Mouse (Mus musculus): ENCODE measurements around the gene Ubxn6. TPM values are rescaled to one million over a fixed set of nuclear protein-coding genes. Genes with fewer than 3 reads are reported as not detected.
"Not testable (repeated sequence)": the region's sequence is repeated elsewhere in the genome, so short reads cannot be mapped to it uniquely, and the experiment has no call there.

Gene Ubxn6
- polyA plus RNA-seq, 1 experiment: 57.1 TPM

- WGBS: 59% methylated on average over 2 of the region's 2 CpGs
- no peak overlapping the region for H3K4me3 ChIP-seq (ENCODE audit: low read depth, low read length)
- no peak for TF ChIP-seq POLR2A (IDR thresholded peaks at IDR 0.05; ENCODE audit: low read depth, low read length)
- TF ChIP-seq CTCF (IDR thresholded peaks at IDR 0.05; ENCODE audit: extremely low read depth, insufficient read length, insufficient replicate concordance, low read depth, low read length): no peak
- H3K4me1 ChIP-seq (ENCODE audit: control insufficient read depth, insufficient read depth, insufficient read length, low read length): no peaks in the 10 kb centered on the region
- H3K27me3 ChIP-seq (ENCODE audit: control insufficient read depth, insufficient read depth, low read length): no peaks in the 10 kb centered on the region
- peaks cover 2% of the 10 kb centered on the region; the same call in 1 of the 2 replicates for H3K36me3 ChIP-seq (ENCODE audit: control insufficient read depth, insufficient read depth, low read length)
- H3K27ac ChIP-seq (ENCODE audit: insufficient read depth, low read depth, low read length): no peak overlapping the region
Observed at GRCm38 (mm10) chr17:56107736-56108135, 32.9 kb upstream of the Ubxn6 start.

DNA sequence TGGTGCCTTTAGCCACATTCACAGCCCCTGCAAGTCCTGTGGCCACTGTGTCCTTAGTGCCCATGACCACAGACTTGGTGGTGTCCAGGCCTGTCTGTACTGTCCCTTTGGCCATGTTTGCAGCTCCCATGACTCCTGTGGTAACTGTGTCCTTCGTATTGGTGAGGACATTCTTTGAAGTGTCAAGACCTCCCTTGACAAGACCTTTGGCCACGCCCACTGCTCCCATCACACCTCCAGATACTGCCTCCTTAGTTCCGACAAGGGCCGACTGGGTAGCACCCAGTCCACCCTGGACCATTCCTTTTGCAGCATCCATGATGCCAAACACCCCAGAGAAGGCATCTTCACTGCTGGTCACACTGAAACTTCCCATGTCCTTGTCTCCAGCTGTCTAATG, 32.2 kb upstream of the Ubxn6 start:
- H3K36me3 ChIP-seq (ENCODE audit: control insufficient read depth, insufficient read depth, low read length): peaks cover 7% of the 10 kb centered on the region
- WGBS: 73% methylated on average over 4 of the region's 4 CpGs
- H3K27ac ChIP-seq (ENCODE audit: insufficient read depth, low read depth, low read length): no peak overlapping the region
- H3K4me1 ChIP-seq (ENCODE audit: control insufficient read depth, insufficient read depth, insufficient read length, low read length): no peaks in the 10 kb centered on the region
- H3K4me3 ChIP-seq (ENCODE audit: low read depth, low read length): no peak overlapping the region
- no peak for TF ChIP-seq CTCF (IDR thresholded peaks at IDR 0.05; ENCODE audit: extremely low read depth, insufficient read length, insufficient replicate concordance, low read depth, low read length)
- no peak for TF ChIP-seq POLR2A (IDR thresholded peaks at IDR 0.05; ENCODE audit: low read depth, low read length)
- no peaks in the 10 kb centered on the region for H3K27me3 ChIP-seq (ENCODE audit: control insufficient read depth, insufficient read depth, low read length)

DNA sequence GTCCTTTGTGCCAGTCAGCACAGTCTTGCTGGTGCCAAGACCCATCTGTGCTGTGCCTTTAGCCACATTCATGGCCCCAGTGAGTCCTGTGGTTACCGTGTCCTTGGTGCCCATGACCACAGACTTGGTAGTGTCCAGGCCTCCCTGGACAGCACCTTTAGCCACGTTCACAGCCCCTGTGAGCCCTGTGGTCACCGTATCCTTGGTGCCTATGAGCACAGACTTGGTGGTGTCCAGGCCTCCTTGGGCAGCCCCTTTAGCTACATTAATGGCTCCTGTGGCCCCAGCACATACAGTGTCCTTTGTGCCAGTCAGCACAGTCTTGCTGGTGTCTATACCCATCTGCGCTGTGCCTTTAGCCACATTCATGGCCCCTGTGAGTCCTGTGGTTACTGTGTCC, 31.6 kb upstream of the Ubxn6 start:
- H3K36me3 ChIP-seq (ENCODE audit: control insufficient read depth, insufficient read depth, low read length): peaks cover 11% of the 10 kb centered on the region
- H3K27me3 ChIP-seq (ENCODE audit: control insufficient read depth, insufficient read depth, low read length); H3K27ac ChIP-seq (ENCODE audit: insufficient read depth, low read depth, low read length); H3K4me1 ChIP-seq (ENCODE audit: control insufficient read depth, insufficient read depth, insufficient read length, low read length); H3K4me3 ChIP-seq (ENCODE audit: low read depth, low read length): not testable (repeated sequence)
- 95% methylated on average over 4 of the region's 4 CpGs for WGBS

- H3K27me3 ChIP-seq (ENCODE audit: control insufficient read depth, insufficient read depth, low read length); H3K27ac ChIP-seq (ENCODE audit: insufficient read depth, low read depth, low read length); H3K4me3 ChIP-seq (ENCODE audit: low read depth, low read length); H3K4me1 ChIP-seq (ENCODE audit: control insufficient read depth, insufficient read depth, insufficient read length, low read length): not testable (repeated sequence)
- 93% methylated on average over 3 of the region's 5 CpGs for WGBS
- H3K36me3 ChIP-seq (ENCODE audit: control insufficient read depth, insufficient read depth, low read length): peaks cover 20% of the 10 kb centered on the region
Observed at GRCm38 (mm10) chr17:56104821-56105220, 30.0 kb upstream of the Ubxn6 start.

DNA sequence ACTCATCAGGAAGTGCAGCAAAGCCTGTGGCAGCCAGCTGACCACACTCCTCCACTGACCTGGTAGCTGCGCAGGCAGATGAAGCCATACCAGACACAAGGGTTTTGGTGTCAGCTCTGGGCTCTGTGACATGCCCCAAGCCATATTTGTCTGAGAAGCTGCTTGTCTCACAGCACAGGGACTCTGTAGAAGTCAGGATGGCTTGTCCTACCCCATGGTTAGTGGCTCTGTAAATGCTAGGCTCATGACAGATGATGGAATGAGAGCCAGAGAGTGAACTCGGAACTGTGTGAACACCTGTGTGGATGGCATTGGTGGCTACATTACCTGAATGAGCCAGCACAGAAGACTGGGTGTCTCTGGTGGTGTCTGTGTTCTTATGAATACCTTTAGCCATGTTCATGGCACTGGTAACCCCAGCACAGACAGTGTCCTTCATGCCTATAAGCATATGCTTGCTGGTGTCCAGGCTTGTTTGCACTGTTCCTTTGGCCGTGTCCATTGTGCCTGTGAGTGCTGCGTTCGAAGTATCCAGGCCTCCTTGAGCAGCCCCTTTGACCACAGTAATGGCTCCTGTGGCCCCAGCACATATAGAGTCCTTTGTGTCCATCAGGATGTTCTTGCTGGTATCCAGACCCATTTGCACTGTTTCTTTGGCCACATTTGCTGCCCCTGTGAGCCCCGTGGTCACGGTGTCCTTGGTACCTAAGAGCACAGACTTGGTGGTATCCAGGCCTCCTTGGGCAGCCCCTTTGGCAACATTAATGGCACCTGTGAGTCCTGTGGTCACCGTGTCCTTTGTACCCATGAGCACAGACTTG, 28.8 kb upstream of the Ubxn6 start:
- no peak overlapping the region for H3K27ac ChIP-seq (ENCODE audit: insufficient read depth, low read depth, low read length)
- TF ChIP-seq CTCF (IDR thresholded peaks at IDR 0.05; ENCODE audit: extremely low read depth, insufficient read length, insufficient replicate concordance, low read depth, low read length): no peak
- H3K4me3 ChIP-seq (ENCODE audit: low read depth, low read length): no peak overlapping the region
- WGBS: 93% methylated on average over 8 of the region's 8 CpGs
- peaks cover 27% of the 10 kb centered on the region for H3K36me3 ChIP-seq (ENCODE audit: control insufficient read depth, insufficient read depth, low read length)
- H3K4me1 ChIP-seq (ENCODE audit: control insufficient read depth, insufficient read depth, insufficient read length, low read length): no peaks in the 10 kb centered on the region
- no peaks in the 10 kb centered on the region for H3K27me3 ChIP-seq (ENCODE audit: control insufficient read depth, insufficient read depth, low read length)

GRCm38 (mm10) chr17:56102927-56103326, 28.1 kb upstream of the Ubxn6 start:
- Histone ChIP-seq H3K36me3 (ENCODE audit: control insufficient read depth, insufficient read depth, low read length) (peaks cover 31% of the 10 kb centered on the region), H3K27me3 (ENCODE audit: control insufficient read depth, insufficient read depth, low read length) (no peaks in the 10 kb centered on the region), H3K27ac (ENCODE audit: insufficient read depth, low read depth, low read length) (no peak overlapping the region), H3K4me1 (ENCODE audit: control insufficient read depth, insufficient read depth, insufficient read length, low read length) (no peaks in the 10 kb centered on the region), H3K4me3 (ENCODE audit: low read depth, low read length) (no peak overlapping the region)
- TF ChIP-seq POLR2A (IDR thresholded peaks at IDR 0.05; ENCODE audit: low read depth, low read length) (no peak), CTCF (IDR thresholded peaks at IDR 0.05; ENCODE audit: extremely low read depth, insufficient read length, insufficient replicate concordance, low read depth, low read length) (no peak)
- 93% methylated on average over 9 of the region's 9 CpGs for WGBS

DNA sequence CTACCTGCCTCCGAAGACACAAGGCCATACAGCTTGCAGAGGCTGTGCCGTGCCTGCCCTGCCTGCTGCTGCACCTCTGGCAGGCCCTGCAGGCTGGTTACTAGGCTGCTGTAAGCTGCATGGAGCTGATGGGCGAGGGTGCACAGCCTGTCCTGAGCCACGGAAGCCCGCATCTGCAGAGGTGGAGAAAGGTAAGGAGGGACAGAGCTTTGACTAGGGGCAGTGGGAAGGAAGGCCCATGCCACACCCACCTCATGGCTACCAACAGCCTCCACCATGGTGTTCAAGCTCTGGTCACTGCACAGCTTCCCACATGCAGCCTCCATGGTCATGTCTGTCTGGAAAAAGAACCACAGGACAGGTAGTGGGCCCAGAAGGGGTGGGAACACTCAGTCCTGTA, 27.3 kb upstream of the Ubxn6 start:
- no peaks in the 10 kb centered on the region for H3K27me3 ChIP-seq (ENCODE audit: control insufficient read depth, insufficient read depth, low read length)
- TF ChIP-seq POLR2A (IDR thresholded peaks at IDR 0.05; ENCODE audit: low read depth, low read length): no peak
- TF ChIP-seq CTCF (IDR thresholded peaks at IDR 0.05; ENCODE audit: extremely low read depth, insufficient read length, insufficient replicate concordance, low read depth, low read length): no peak
- no peak overlapping the region for H3K27ac ChIP-seq (ENCODE audit: insufficient read depth, low read depth, low read length)
- WGBS: 93% methylated on average over 5 of the region's 5 CpGs
- H3K4me1 ChIP-seq (ENCODE audit: control insufficient read depth, insufficient read depth, insufficient read length, low read length): no peaks in the 10 kb centered on the region
- no peak overlapping the region for H3K4me3 ChIP-seq (ENCODE audit: low read depth, low read length)
- H3K36me3 ChIP-seq (ENCODE audit: control insufficient read depth, insufficient read depth, low read length): peaks cover 35% of the 10 kb centered on the region

GRCm38 (mm10) chr17:56100811-56101210, 26.0 kb upstream of the Ubxn6 start:
- no peaks in the 10 kb centered on the region for H3K4me1 ChIP-seq (ENCODE audit: control insufficient read depth, insufficient read depth, insufficient read length, low read length)

More at GRCm38 (mm10) chr17:56100811-56101210, 26.0 kb upstream of the Ubxn6 start:
- no peak overlapping the region for H3K4me3 ChIP-seq (ENCODE audit: low read depth, low read length)
- TF ChIP-seq CTCF (IDR thresholded peaks at IDR 0.05; ENCODE audit: extremely low read depth, insufficient read length, insufficient replicate concordance, low read depth, low read length): no peak
- no peak for TF ChIP-seq POLR2A (IDR thresholded peaks at IDR 0.05; ENCODE audit: low read depth, low read length)
- WGBS: 87% methylated on average over 3 of the region's 3 CpGs
- H3K36me3 ChIP-seq (ENCODE audit: control insufficient read depth, insufficient read depth, low read length): peaks cover 43% of the 10 kb centered on the region
- H3K27ac ChIP-seq (ENCODE audit: insufficient read depth, low read depth, low read length): no peak overlapping the region
- H3K27me3 ChIP-seq (ENCODE audit: control insufficient read depth, insufficient read depth, low read length): no peaks in the 10 kb centered on the region

Data from small intestine, adult 2 months (tissue).